Mouse (Mus musculus) telencephalon, adult 2 months (tissue): ENCODE measurements around the gene Gm3893.
"Not testable (repeated sequence)": the region's sequence is repeated elsewhere in the genome, so short reads cannot be mapped to it uniquely, and the experiment has no call there.

Experiments used
- DNase-seq: peaks from one replicate; pipeline ENCODE4 v3.0.0-alpha.2; 2011; ENCODE audit warnings: low read depth, low spot score

Gene Gm3893

DNA sequence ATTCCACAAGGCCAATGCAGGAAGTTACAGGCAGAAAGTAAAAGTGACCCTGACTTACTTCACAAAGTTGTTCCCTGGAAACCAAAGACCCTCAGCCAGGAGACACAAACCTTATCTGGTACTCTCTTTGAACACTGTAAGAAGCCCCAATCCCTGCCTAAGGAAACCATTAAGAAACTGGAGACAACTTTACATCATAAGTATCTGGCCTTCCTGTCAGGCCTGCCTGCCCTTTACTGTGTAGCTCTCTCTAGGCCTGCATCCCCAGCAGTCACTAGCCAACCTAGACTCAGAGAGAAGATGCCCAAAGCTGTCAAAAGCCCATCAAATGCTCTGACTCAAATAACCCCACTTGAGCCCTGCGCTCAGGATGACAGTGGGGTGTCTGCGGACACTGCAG, at the start of gene Gm3893:
TSS of gene Gm3893 (plus strand) at position 301 of the 400 bp plus-strand sequence.
- DNase-seq, result not testable (repeated sequence)

DNA sequence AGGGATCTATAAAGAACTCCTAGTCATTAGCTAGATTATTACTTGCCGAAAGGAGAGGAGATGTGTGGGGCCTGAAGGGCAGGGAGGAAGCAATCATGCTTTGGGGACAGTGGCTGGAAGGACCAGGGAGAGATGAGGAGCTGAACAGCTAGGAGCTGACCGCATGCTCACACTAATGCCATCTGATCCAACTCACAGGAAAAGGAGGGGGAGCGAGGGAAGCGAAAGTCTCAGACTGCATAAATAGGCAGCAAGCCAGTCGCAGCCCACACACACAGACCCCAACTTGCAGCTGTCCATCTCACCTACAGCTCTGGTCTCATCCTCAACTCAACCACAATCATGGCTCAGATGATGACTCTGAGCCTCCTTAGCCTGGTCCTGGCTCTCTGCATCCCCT, 23.5 kb downstream of the Gm3893 start, which contains the start of gene Gm13304:
TSS of gene Gm13304 (plus strand) at position 301 of the 400 bp plus-strand sequence.
- DNase-seq, result not testable (repeated sequence)
